Mouse (Mus musculus) MEL (cell line): ENCODE measurements around the gene Nfat5.

Source experiments
- CHD1 ChIP-seq: IDR thresholded peaks from 2 replicates; pipeline ENCODE4 v1.6.1; 2012; ENCODE audit warnings: low read depth, mild to moderate bottlenecking, inconsistent platforms, low read length, improper control_type of control experiment
- CTCF ChIP-seq, 3 experiments: IDR thresholded peaks in 2 of 3; conservative IDR thresholded peaks in 1 of 3; 2 replicates each; pipeline ENCODE4 v1.5.1; 2011 to 2012; ENCODE audit warnings: low read length in 3 of 3, low read depth in 2 of 3, mild to moderate bottlenecking in 2 of 3, improper control_type of control experiment in 1 of 3, inconsistent platforms in 1 of 3, mixed read lengths in 1 of 3, moderate library complexity in 1 of 3; ENCODE audit not compliant: control insufficient read depth in 1 of 3, insufficient read depth in 1 of 3, poor library complexity in 1 of 3, severe bottlenecking in 1 of 3
- E2F4 ChIP-seq: IDR thresholded peaks from 2 replicates; pipeline ENCODE4 v1.6.1; 2011; ENCODE audit warnings: low read depth, low read length, improper control_type of control experiment, borderline replicate concordance
- EP300 ChIP-seq, 2 experiments: IDR thresholded peaks; 2 replicates each; pipeline ENCODE4 v1.6.1; 2011; ENCODE audit warnings: improper control_type of control experiment in 2 of 2, low read length in 2 of 2, low read depth in 1 of 2, mild to moderate bottlenecking in 1 of 2
- GATA1 ChIP-seq: IDR thresholded peaks from 2 replicates; pipeline ENCODE4 v1.6.1; 2011; ENCODE audit warnings: low read depth, low read length, improper control_type of control experiment
- MXI1 ChIP-seq: IDR thresholded peaks from 2 replicates; pipeline ENCODE4 v1.6.1; 2011; ENCODE audit warnings: mild to moderate bottlenecking, low read depth, low read length, improper control_type of control experiment
- NRF1 ChIP-seq: IDR thresholded peaks from 2 replicates; pipeline ENCODE4 v1.6.1; 2014; ENCODE audit warnings: low read depth, mild to moderate bottlenecking, inconsistent platforms, low read length, improper control_type of control experiment, moderate library complexity; ENCODE audit not compliant: poor library complexity, insufficient read depth, severe bottlenecking
- POLR2A ChIP-seq, 2 experiments: IDR thresholded peaks; 2 replicates each; pipeline ENCODE4 v1.6.1; 2011 to 2012; ENCODE audit warnings: low read length in 2 of 2, mild to moderate bottlenecking in 2 of 2, control low read depth in 1 of 2, improper control_type of control experiment in 1 of 2, low read depth in 1 of 2, moderate library complexity in 1 of 2; ENCODE audit not compliant: control insufficient read depth in 1 of 2, insufficient read depth in 1 of 2, poor library complexity in 1 of 2
- POLR2AphosphoS2 ChIP-seq: IDR thresholded peaks from 2 replicates; pipeline ENCODE4 v1.6.1; 2011; ENCODE audit warnings: low read length, improper control_type of control experiment
- ZKSCAN1 ChIP-seq: IDR thresholded peaks from 2 replicates; pipeline ENCODE4 v1.6.1; 2012; ENCODE audit warnings: low read depth, mild to moderate bottlenecking, inconsistent platforms, low read length, improper control_type of control experiment, moderate library complexity

DNA sequence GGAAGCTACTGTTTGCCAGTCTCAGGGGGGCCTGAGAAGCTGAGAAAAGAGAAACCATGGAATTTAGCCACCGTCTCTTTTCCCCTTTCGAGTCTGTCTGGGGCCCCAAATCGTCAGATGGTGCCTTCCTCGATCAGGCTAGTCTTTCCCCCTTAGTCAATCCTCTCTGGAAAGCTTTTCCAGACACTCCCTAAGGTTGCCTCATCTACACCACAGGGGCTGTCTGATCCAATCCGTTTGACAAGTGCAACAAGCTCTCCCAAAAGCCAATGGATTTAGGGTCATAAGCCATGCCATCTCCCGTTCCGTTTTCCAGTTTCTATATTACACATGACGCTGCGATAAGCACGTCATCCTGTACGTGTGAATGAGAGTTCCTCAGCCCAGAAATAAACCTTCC, 22.5 kb upstream of the Nfat5 start:
- TF ChIP-seq E2F4 (no peak), GATA1 (no peak), POLR2A (IDR thresholded peaks at IDR 0.05; ENCODE audit: control insufficient read depth in 1 of 2, insufficient read depth in 1 of 2, low read depth in 1 of 2, low read length in 2 of 2, poor library complexity in 1 of 2) (no peak), CTCF (IDR thresholded peaks at IDR 0.05 in 2 of 3, conservative IDR thresholded peaks at IDR 0.05 in 1 of 3; ENCODE audit: control insufficient read depth in 1 of 3, insufficient read depth in 1 of 3, low read depth in 2 of 3, low read length in 3 of 3, poor library complexity in 1 of 3, severe bottlenecking in 1 of 3) (no peak), POLR2AphosphoS2 (no peak), NRF1 (no peak), ZKSCAN1 (no peak), MXI1 (no peak), EP300 (IDR thresholded peaks at IDR 0.05; ENCODE audit: low read depth in 1 of 2, low read length in 2 of 2) (no peak), CHD1 (no peak)
